8 mouse cellular contexts compared by ENCODE assay signal in genomic region chr1:64120811-64121515, GRCm38 (mm10). TPM values are rescaled to one million over a fixed set of nuclear protein-coding genes. Genes with fewer than 3 reads are reported as not detected.
DNase-seq lines count a peak whose midpoint lies in the region; ATAC-seq and TF ChIP-seq lines count a peak whose summit lies in the region.

No protein-coding gene starts in this region.

- H3K4me2 ChIP-seq in forebrain, embryonic 11.5 days (ENCODE audit: low read depth, low read length, severe bottlenecking) = peak overlapping the region; percentile 79
- peak overlapping the region; percentile 79 for H3K4me2 ChIP-seq in liver, postnatal 0 days (ENCODE audit: low read depth, low read length)

- peaks cover 7% of the 10 kb centered on the region; the same call in 1 of the 2 replicates for H3K4me1 ChIP-seq in forebrain, embryonic 11.5 days (replicated peaks; ENCODE audit: control insufficient read depth, insufficient read depth, low read length)
- peaks cover 24% of the 10 kb centered on the region for H3K4me1 ChIP-seq in liver, postnatal 0 days (ENCODE audit: insufficient read depth)
- H3K4me1 ChIP-seq in olfactory bulb, adult 2 months (ENCODE audit: control insufficient read depth, insufficient read depth, low read length) = peaks cover 2% of the 10 kb centered on the region; the same call in 1 of the 2 replicates

- WGBS in forebrain, embryonic 11.5 days = under 1% methylated on average over 24 of the region's 25 CpGs
- WGBS in liver, postnatal 0 days (ENCODE audit: insufficient replicate concordance) = under 1% methylated on average over 24 of the region's 25 CpGs
- under 1% methylated on average over 25 of the region's 25 CpGs for WGBS in olfactory bulb, adult 2 months

- peak; percentile 68 for ATAC-seq in forebrain, embryonic 11.5 days (replicated peaks; ENCODE audit: low FRiP score)
- peak; percentile 16 for ATAC-seq in liver, postnatal 0 days

- peak overlapping the region; percentile 70 for H3K4me3 ChIP-seq in forebrain, embryonic 11.5 days (ENCODE audit: low read depth, low read length)
- peak overlapping the region; percentile 73 for H3K4me3 ChIP-seq in liver, postnatal 0 days (ENCODE audit: low read depth, low read length)
- peak overlapping the region; percentile 80 for H3K4me3 ChIP-seq in olfactory bulb, adult 2 months (ENCODE audit: insufficient read depth, low read depth, low read length)

- no peaks in the 10 kb centered on the region for H3K36me3 ChIP-seq in forebrain, embryonic 11.5 days (ENCODE audit: control insufficient read depth, insufficient read depth, low read length)
- no peaks in the 10 kb centered on the region for H3K36me3 ChIP-seq in liver, postnatal 0 days (replicated peaks; ENCODE audit: insufficient read depth, low read length)

- H3K27ac ChIP-seq in forebrain, embryonic 11.5 days (ENCODE audit: low read depth, low read length) = peak overlapping the region; percentile 100
- peak overlapping the region; percentile 99 for H3K27ac ChIP-seq in liver, postnatal 0 days (ENCODE audit: low read depth)
- peak overlapping the region; percentile 99 for H3K27ac ChIP-seq in olfactory bulb, adult 2 months (ENCODE audit: insufficient read depth, low read depth, low read length)

- H3K9me3 ChIP-seq in forebrain, embryonic 11.5 days (ENCODE audit: control insufficient read depth, low read length) = no peaks in the 10 kb centered on the region
- no peaks in the 10 kb centered on the region for H3K9me3 ChIP-seq in liver, postnatal 0 days (ENCODE audit: low read length)

- no peak for TF ChIP-seq POLR2A in olfactory bulb, adult 2 months (IDR thresholded peaks at IDR 0.05; ENCODE audit: insufficient read depth, low read depth, low read length)

- intact Hi-C loops in heart, postnatal 36 days (cut with DNase I) = loop anchor here (1.0 to 2.0 kb wide), 5 partner anchors 43 to 168 kb away; no protein-coding TSS in a partner anchor

- TF ChIP-seq CTCF in liver, postnatal 0 days (IDR thresholded peaks at IDR 0.05; ENCODE audit: low read depth) = no peak
- TF ChIP-seq CTCF in olfactory bulb, adult 2 months (IDR thresholded peaks at IDR 0.05; ENCODE audit: insufficient read depth, low read depth, low read length) = no peak; the same call in 1 of the 2 replicates

- H3K27me3 ChIP-seq in forebrain, embryonic 11.5 days (ENCODE audit: control insufficient read depth, insufficient read depth, low read length) = no peaks in the 10 kb centered on the region
- H3K27me3 ChIP-seq in liver, postnatal 0 days (ENCODE audit: insufficient read depth, low read length) = no peaks in the 10 kb centered on the region

- peak; percentile 36 to 50 for DNase-seq in thymus, adult 18-20 months
- DNase-seq in thymus, postnatal 0 days (ENCODE audit: low spot score) = no peak
- DNase-seq in forebrain, embryonic 11.5 days (ENCODE audit: low spot score) = peak; percentile 71
- DNase-seq in heart, postnatal 36 days = peak; percentile 76 to 82
- DNase-seq in layer of hippocampus, adult 8-10 months (ENCODE audit: low spot score in 2 of 2) = peak; percentile 65 to 67
- DNase-seq in liver, postnatal 0 days = no peak
- peak; percentile 68 for DNase-seq in thymus, postnatal 25 days

- 0 out of 2 replicates have a peak, but pooled peaks have one; percentile 15 for TF ChIP-seq EP300 in liver, postnatal 0 days (IDR thresholded peaks at IDR 0.05; ENCODE audit: low read depth)

- H3K9ac ChIP-seq in forebrain, embryonic 11.5 days (ENCODE audit: low read length) = peak overlapping the region; percentile 99
- peak overlapping the region; percentile 77 for H3K9ac ChIP-seq in liver, postnatal 0 days (replicated peaks)

RNA-seq across cellular contexts. Expression of gene Klf7, which starts 1.1 kb away (rescaled TPM):
- polyA plus RNA-seq in thymus, postnatal 0 days (2015; fragmentation: Nextera tagmentation; extraction: Ambion mirVana) = 22.0 and 31.2 TPM in 2 replicates
- 24.8 and 25.3 TPM in 2 replicates for polyA plus RNA-seq in forebrain, embryonic 11.5 days (2014; fragmentation: Nextera tagmentation; extraction: Ambion mirVana)
- total RNA-seq in heart, postnatal 36 days (2021) = 10 to 100 TPM; 16.3 to 17.0 TPM
- 10 to 100 TPM; 28.0 to 43.8 (median 32.3) TPM for total RNA-seq in layer of hippocampus, adult 8-10 months (2022)
- 4.8 and 5.4 TPM in 2 replicates for polyA plus RNA-seq in liver, postnatal 0 days (2015; fragmentation: Nextera tagmentation; extraction: Ambion mirVana)
- 219 TPM in 1 of 2 replicates, not detected in the other for polyA plus RNA-seq in olfactory bulb, adult 2 months (2012; ENCODE audit: insufficient read depth, insufficient read length, low replicate concordance, missing spikeins)

Comparison
In these comparisons a context has a peak if more than half of its experiments do, and no peak if none do; other contexts are left out.
1. DNase-seq: peak in thymus, adult 18-20 months (2 of 2), forebrain, embryonic 11.5 days (single experiment), heart, postnatal 36 days (2 of 2), layer of hippocampus, adult 8-10 months (2 of 2) and thymus, postnatal 25 days (single experiment); none in thymus, postnatal 0 days (single experiment) and liver, postnatal 0 days (single experiment).
2. Peak in every context shown above with its lines, with median percentiles within 50 percentile points of each other: H3K27ac ChIP-seq and H3K4me3 ChIP-seq.